Mouse (Mus musculus) thymus, adult 2 months (tissue): Measurements from ENCODE around the gene Cyth1. TPM values are rescaled to one million over a fixed set of nuclear protein-coding genes. Genes with fewer than 3 reads are reported as not detected.

Experiments used
- DNase-seq: peaks from one replicate; pipeline ENCODE4 v3.0.0; 2021
- H3K27ac ChIP-seq: fragments of 200-500 bp; 2 replicates; pipeline ENCODE4 v1.5.1; 2012; ENCODE audit warnings: low read length, control low read depth; ENCODE audit not compliant: control insufficient read depth, insufficient read depth
- H3K27me3 ChIP-seq: fragments of 200-500 bp; 2 replicates; pipeline ENCODE4 v1.6.1; 2012; ENCODE audit warnings: mild to moderate bottlenecking, low read length, moderate library complexity, mixed read lengths; ENCODE audit not compliant: control insufficient read depth, insufficient read depth
- H3K36me3 ChIP-seq: fragments of 200-500 bp; 2 replicates; pipeline ENCODE4 v1.6.1; 2012; ENCODE audit warnings: mild to moderate bottlenecking, low read length, moderate library complexity; ENCODE audit not compliant: control insufficient read depth, insufficient read depth
- H3K4me1 ChIP-seq: fragments of 200-500 bp; replicated peaks from 2 replicates; pipeline ENCODE4 v1.6.1; 2012; ENCODE audit warnings: low read length; ENCODE audit not compliant: control insufficient read depth, insufficient read depth
- H3K4me3 ChIP-seq: fragments of 200-500 bp; 2 replicates; pipeline ENCODE4 v1.5.1; 2012; ENCODE audit warnings: mild to moderate bottlenecking, low read length, control low read depth, moderate library complexity; ENCODE audit not compliant: control insufficient read depth, insufficient read depth
- CTCF ChIP-seq: fragments of 200-500 bp; IDR thresholded peaks from 2 replicates; pipeline ENCODE4 v1.5.1; 2012; ENCODE audit warnings: mild to moderate bottlenecking, control low read depth, low read length, moderate library complexity, borderline replicate concordance; ENCODE audit not compliant: control insufficient read depth, poor library complexity, insufficient read depth; ENCODE audit errors: extremely low read depth
- POLR2A ChIP-seq: fragments of 200-500 bp; IDR thresholded peaks from 2 replicates; pipeline ENCODE4 v1.6.1; 2012; ENCODE audit warnings: mild to moderate bottlenecking, low read length, control low read depth, moderate library complexity; ENCODE audit not compliant: control insufficient read depth, poor library complexity, insufficient read depth; ENCODE audit errors: extremely low read depth
- WGBS: fragments of 180-500 bp; shearing (Covaris S2); methylation state at CpG from one replicate; pipeline ENCODE4 v1.1.7; 2018; 5-methylcytosine and 5-hydroxymethylcytosine counted together
- polyA plus RNA-seq: library from polyadenylated mRNA; depleted of rRNA; stranded (reverse); fragments of >200 nt; gene quantifications from 2 replicates; pipeline ENCODE4 v1.2.3, GENCODE M21; 2012

Gene Cyth1
- polyA plus RNA-seq, 1 experiment, result 66.7 TPM

DNA sequence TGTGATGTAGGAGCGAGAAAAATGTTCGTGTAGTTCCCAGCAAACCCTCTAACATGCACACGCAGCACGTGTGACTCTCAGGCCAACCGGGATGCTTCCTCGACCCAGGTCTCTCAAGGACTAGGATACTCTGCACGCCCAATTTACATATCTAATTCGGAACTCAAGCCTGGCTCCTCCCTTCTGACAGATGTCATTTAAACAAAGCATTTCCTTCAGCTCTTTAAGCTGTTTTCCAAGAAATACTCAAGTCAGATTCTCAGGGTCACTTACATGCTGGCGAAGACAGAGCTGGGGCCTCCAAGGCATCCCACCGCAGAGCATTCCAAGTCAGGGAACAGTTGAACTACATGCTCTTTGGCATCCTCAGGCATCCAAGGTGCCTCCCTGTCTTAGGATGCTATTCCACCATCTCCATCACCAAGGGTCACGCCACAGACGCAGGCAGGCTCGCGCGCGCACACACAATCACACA, 40.7 kb upstream of the Cyth1 start:
- no peak for TF ChIP-seq CTCF
- no peak for TF ChIP-seq POLR2A
- no peak for DNase-seq
- 4% methylated on average over 16 of the region's 16 CpGs for WGBS
- peaks cover 6% of the 10 kb centered on the region; the same call in 1 of the 2 replicates for H3K36me3 ChIP-seq
- H3K27me3 ChIP-seq, result no peaks in the 10 kb centered on the region
- H3K4me1 ChIP-seq, result peaks cover 16% of the 10 kb centered on the region
- H3K27ac ChIP-seq, result no peak overlapping the region
- peak overlapping the region; percentile 86 for H3K4me3 ChIP-seq

DNA sequence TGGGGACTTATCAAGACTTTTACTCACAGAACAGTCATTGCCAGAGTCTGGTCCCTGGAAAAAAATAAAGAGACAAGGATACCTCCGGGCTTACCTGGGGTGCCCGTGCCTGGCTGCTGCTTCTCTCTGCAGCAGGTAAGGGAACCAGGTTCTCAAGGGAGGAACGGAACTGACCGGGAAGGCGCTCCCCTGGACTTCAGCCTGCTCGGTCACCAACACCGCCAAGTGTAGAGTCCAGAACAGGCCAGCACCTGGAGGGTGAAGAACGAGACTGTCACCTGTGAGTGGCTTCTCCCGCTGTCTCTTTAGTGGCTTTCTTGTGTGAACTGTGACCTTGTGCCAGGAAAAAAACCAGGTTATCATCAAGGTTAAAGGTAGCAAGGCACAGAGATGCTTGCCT, 39.2 kb upstream of the Cyth1 start:
- Histone ChIP-seq H3K36me3 (peaks cover 18% of the 10 kb centered on the region), H3K4me1 (peaks cover 16% of the 10 kb centered on the region), H3K4me3 (no peak overlapping the region), H3K27ac (no peak overlapping the region), H3K27me3 (no peaks in the 10 kb centered on the region)
- WGBS, result 98% methylated on average over 9 of the region's 9 CpGs
- no peak for DNase-seq
- TF ChIP-seq CTCF (no peak), POLR2A (no peak)

DNA sequence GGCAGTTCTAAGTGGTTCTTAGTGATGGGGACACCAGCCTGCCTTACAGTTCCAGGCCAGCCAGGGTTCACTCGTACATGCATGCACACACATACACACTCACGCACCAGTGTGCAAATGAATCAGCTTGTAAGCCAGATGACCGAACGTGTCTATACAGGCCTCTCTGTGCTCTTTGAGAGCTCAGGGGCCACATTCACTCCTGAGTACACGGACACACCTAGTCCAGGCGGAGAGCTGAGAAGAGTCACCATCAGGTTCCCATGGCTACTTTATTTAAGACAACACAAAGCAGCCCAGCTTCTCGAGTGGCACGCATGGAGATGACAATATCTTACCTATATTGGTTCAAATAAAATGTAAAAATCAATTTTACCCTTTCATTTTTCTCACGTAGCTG, 38.0 kb upstream of the Cyth1 start:
- TF ChIP-seq CTCF, result no peak
- TF ChIP-seq POLR2A, result no peak
- WGBS, result 96% methylated on average over 9 of the region's 9 CpGs
- Histone ChIP-seq H3K27me3 (no peaks in the 10 kb centered on the region), H3K4me1 (peaks cover 16% of the 10 kb centered on the region), H3K36me3 (peaks cover 20% of the 10 kb centered on the region), H3K4me3 (no peak overlapping the region), H3K27ac (no peak overlapping the region)
- DNase-seq, result no peak

DNA sequence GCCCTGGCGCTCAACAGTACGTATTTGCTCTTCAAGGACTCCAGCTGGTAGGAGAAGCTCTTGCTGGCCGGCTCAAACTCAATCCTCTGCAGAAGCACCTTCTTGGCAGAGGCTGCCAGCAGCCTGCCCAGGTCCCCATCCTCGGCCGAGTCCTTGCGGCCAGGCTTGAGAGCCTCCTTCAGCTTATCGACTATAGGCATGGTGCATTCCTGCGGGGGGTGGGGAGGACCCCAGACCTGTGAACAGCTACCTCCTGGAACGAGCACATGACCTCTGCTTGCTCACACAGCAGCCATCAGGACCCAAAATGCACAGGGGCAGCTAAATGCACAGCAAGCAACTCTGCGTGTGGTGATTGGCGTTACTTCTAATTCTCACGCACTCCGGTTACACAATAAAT, 37.4 kb upstream of the Cyth1 start:
- H3K36me3 ChIP-seq, result peaks cover 20% of the 10 kb centered on the region
- no peak overlapping the region for H3K27ac ChIP-seq
- WGBS, result 98% methylated on average over 13 of the region's 13 CpGs
- DNase-seq, result no peak
- peaks cover 16% of the 10 kb centered on the region for H3K4me1 ChIP-seq
- H3K4me3 ChIP-seq, result no peak overlapping the region
- H3K27me3 ChIP-seq, result no peaks in the 10 kb centered on the region
- TF ChIP-seq POLR2A (no peak), CTCF (no peak)

DNA sequence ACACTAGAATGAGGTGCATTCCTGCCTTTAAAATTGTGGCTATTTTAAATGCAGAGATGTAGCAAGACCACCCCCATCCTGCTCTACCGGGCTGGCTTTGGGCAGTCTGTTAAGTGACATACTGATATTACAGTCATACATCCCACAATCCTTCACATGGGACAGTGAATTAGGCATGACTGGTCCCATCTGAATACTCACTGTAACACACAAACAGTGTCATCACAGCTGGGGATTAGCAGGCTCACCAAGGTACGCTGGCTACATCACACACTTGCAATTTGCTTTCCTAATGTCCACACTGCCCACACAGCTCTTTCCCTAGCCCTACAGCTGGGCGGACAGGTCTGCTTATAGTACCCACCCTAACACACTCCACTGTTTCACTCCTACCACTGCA, 31.8 kb upstream of the Cyth1 start:
- DNase-seq, result no peak
- no peaks in the 10 kb centered on the region for H3K27me3 ChIP-seq
- H3K4me1 ChIP-seq, result no peaks in the 10 kb centered on the region
- H3K4me3 ChIP-seq, result no peak overlapping the region
- 96% methylated on average over 3 of the region's 3 CpGs for WGBS
- H3K27ac ChIP-seq, result no peak overlapping the region
- TF ChIP-seq POLR2A (no peak), CTCF (no peak)
- peaks cover 41% of the 10 kb centered on the region for H3K36me3 ChIP-seq

DNA sequence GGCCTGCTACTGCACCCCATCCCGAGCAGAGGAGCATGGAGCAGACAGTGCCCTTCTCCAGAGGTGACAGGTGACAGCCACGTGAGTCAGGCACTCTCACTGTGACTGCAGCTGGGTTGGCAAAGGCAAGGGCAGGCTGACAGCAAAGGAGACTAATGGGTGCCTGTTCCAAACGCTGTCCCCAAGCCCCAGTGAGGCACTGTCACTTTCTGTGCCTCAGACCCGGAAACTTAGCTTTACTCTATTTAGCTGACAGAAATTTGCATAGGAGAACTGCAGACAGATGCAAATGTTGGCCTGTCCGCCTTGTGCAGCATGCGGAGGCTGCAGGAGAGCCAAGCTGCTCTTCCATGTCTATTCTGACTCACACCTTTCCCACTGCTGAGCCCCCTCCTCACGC, 27.9 kb upstream of the Cyth1 start:
- H3K36me3 ChIP-seq, result peaks cover 52% of the 10 kb centered on the region
- H3K27me3 ChIP-seq, result no peaks in the 10 kb centered on the region
- H3K4me3 ChIP-seq, result no peak overlapping the region
- TF ChIP-seq CTCF, result no peak
- no peak for TF ChIP-seq POLR2A
- no peak overlapping the region for H3K27ac ChIP-seq
- no peaks in the 10 kb centered on the region for H3K4me1 ChIP-seq
- WGBS, result 94% methylated on average over 7 of the region's 7 CpGs
- no peak for DNase-seq

DNA sequence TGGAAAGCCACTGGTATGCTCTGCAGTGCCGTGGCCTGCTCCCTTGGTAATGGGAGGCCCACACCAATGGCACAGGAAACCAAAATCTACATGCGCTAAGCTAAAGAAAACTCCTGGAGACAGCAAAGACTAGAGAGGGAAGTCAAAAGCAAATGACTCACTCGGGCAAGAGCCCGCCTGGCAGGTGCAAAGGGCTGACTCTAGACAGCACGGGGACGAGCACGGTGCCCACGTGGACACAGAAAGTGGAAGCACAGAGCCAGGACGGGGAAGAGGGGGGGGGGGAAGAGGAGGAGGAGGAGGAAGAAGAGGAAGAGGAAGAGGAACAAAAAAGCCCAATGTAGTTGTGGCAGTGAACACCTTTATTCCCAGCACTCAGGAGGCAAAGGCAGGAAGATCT, 26.7 kb upstream of the Cyth1 start:
- no peaks in the 10 kb centered on the region for H3K4me1 ChIP-seq
- no peak for DNase-seq
- H3K27ac ChIP-seq, result no peak overlapping the region
- H3K27me3 ChIP-seq, result no peaks in the 10 kb centered on the region
- 42% methylated on average over 9 of the region's 9 CpGs for WGBS
- H3K4me3 ChIP-seq, result no peak overlapping the region
- peaks cover 58% of the 10 kb centered on the region for H3K36me3 ChIP-seq
- TF ChIP-seq POLR2A (no peak), CTCF (no peak)
